Mouse (Mus musculus) c-Kit-positive CD71-positive TER-119-positive erythroid progenitor cells, embryonic 14.5 days (primary cell): Measurements from ENCODE around the gene G6pc3.
"Not testable (repeated sequence)": the region's sequence is repeated elsewhere in the genome, so short reads cannot be mapped to it uniquely, and the experiment has no call there.

Source experiments
- DNase-seq: peaks from one replicate; pipeline ENCODE4 v3.0.0-alpha.2; 2013; ENCODE audit warnings: low spot score

The G6pc3 gene

DNA sequence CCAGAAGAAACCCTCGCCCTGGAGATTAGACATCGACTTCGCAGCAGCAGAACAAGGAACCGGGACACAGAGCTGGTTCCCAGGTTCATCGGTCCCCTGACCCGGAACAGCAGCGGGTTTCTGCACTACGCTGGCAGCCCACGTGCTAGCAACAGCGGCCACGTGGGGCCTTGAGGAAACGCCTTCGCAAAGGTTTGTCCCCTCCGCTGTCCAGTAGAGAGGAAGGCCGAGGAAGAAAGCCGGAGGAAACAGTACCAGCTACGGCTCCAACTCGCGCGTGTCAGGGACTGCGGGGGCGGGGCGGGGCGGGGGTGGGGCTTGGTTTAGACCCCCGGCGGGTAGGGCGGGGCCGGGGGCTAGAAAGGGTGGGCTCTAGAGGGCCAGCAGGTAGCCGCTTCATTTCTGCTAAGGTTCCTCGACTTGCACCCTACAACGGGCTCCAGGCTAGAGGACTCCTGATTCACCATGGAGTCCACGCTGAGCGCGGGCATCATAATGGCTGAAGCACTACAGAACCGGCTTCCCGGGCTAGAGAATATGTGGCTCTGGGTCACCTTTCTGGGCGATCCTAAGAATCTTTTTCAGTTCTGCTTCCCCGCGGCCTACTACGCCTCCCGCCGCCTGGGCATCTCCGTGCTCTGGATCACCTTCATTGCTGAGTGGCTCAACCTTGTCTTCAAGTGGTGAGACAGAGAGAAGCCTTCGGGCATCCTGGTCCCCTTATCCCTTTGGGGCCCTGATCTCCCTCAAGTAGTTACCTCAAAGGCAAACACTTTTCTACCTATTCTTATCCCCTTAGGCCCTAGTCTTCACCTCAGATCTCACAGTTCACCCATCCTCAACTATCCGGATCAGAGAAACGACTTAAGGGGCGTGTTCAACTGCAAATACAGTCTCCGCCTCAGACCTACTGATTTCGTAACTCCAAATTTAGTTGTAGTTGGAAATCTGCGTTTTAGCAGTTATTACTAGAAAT lies at the start of gene G6pc3:
TSS of gene G6pc3 (plus strand) at position 160 of the 976 bp plus-strand sequence.
- peak; percentile 69 for DNase-seq

DNA sequence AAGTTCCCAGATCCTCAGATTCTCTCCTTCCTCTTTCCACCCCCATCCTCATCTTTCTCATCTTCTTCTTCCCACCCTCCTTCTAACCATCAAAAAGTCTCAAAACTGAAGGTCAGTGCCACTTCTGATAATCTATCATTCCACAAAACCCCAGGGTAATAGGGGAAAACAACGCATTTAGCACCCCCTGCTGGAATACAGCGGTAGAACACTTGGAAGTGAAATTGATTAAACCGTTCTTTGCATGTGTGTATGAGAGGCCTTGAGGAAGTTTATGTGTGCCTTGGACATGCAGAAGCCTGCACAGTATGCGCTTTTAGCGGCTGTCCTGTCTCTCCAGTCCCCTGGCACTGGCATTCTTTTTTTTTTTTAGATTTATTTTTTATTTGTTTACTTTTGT lies 48.9 kb upstream of the G6pc3 start:
- peak; percentile 77 for DNase-seq

DNA sequence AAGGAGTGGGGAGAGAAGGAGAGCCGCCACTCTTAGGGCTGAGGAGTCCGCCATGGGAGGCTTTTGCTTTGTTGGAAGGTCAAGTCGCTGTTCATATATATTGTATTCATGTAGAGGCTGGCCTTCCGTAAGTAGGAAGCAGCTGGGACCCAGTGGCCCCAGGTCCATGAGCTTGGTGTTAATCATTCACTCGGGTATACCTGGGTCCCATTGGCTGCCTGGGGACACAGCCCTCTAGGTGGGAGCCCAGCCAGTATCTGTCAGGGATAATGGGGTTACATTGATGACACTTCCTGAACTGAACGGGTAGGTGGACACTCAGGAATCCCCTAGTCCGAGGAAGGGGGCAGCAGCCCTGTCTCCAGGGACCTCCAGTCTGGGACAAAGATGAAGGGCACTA lies 47.1 kb upstream of the G6pc3 start:
- no peak for DNase-seq

DNA sequence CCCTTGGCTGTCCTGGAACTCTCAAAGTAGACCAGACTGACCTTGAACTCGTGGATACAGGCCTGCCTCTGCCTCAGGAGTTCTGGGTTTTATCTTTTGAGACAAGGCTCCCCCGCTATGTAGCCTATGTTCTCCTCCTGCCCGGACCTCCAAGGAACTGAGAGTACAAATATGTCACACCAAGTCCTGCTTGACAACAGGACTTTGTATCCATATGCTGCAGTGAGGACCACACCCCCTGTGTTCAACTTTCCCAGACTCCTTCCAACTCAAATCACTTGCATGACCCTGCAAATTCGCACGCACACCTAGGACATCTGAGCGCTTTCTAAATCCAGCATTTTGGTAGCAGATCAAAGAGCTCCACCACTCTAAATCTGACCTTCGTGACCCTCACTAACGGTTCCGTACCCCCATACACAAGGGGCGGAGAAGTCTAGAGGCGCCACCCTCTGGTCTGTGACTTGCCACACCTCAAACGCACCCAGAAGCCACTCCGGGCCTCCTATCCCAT lies 44.4 kb upstream of the G6pc3 start:
- DNase-seq = no peak

DNA sequence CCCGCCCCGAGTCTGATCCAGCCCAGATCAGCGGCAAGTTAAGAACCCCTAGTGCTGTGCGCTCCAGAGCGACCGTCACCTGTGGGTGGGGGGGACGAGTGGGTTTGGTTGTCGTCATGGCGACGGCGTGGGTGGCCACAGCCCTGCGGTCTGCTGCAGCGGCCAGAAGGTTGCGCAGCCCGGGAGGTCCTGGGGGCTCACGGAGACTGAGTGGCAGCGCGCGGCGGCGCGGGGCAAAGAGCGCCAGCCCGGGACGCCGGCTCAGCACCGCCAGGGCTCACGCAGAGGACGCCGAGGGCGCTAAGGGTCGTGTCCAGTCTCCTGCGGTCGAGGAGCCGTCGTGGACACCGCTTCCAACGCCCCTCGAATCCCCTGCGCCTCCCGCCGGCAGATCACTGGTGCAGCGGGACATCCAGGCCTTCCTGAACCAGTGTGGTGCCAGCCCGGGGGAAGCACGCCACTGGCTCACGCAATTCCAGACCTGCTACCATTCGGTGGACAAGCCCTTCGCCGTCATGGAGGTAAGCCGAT lies 43.9 kb upstream of the G6pc3 start, which contains the start of gene Nags:
TSS of gene Nags (plus strand) at position 43 of the 531 bp plus-strand sequence.
- no peak for DNase-seq

DNA sequence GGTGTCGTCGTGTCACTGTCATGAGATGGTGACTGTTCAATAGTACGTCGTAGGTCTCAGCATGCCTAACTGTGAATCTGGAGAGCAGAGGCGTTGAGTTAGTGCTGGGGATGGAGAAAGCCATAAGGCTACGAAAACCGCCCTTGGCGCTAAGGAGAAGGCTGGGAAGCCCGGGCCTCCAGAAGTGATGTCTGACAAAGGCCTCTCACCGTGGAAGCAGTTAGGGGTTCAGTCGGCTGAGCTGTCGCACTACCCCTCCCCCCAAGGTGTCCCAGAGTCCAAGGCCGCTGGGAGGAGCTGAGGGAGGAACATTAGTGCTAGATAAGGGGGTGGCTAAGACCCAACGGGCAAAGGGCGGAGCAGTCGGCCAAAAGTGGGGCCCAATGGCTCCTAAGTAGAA lies 43.4 kb upstream of the G6pc3 start:
- DNase-seq = no peak

DNA sequence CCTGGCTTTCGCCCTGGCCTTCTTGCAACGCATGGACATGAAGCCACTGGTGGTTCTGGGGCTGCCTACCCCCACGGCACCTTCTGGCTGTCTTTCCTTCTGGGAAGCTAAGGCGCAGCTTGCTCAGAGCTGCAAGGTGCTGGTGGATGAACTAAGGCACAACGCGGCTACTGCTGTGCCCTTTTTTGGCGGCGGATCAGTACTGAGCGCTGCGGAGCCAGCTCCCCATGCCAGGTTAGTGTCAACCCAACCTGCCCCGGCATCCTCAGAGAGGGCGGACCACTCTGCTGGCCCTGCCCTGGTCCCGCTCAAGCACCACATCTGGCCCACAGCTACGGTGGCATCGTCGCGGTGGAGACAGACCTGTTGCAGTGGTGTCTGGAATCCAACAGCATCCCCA lies 42.9 kb upstream of the G6pc3 start:
- DNase-seq = no peak

DNA sequence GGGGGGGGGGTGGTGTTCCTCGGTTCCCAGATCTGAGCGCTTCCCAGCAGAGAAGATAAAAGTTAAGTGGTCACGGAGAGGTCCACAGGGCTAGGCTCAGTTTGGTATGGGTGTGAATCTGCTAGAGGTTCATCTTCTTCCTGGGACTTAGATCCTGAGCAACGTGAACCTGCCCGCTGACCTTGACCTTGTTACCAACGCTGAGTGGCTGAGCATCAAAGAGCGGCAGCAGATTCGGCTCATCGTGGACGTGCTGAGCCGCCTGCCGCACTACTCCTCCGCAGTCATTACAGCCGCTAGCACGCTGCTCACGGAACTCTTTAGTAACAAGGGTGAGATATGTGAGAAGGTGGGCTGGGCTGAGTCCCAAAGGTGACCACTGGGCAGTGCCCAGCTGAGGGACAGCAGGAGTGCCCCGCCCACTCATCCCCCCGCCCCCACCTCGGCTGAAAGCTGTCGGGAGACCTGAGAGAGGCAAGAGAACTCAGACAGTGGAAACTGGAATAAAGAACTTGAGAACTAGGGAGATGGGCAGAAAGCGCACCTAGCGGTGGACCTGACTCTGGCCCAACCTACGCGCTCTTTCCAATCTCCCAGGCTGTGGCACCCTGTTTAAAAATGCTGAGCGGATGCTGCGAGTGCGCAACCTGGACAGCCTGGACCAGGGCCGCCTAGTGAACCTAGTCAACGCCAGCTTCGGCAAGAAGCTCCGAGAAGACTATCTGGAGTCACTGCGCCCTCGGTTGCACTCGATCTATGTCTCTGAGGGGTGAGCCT lies 42.0 kb upstream of the G6pc3 start:
- DNase-seq = no peak

DNA sequence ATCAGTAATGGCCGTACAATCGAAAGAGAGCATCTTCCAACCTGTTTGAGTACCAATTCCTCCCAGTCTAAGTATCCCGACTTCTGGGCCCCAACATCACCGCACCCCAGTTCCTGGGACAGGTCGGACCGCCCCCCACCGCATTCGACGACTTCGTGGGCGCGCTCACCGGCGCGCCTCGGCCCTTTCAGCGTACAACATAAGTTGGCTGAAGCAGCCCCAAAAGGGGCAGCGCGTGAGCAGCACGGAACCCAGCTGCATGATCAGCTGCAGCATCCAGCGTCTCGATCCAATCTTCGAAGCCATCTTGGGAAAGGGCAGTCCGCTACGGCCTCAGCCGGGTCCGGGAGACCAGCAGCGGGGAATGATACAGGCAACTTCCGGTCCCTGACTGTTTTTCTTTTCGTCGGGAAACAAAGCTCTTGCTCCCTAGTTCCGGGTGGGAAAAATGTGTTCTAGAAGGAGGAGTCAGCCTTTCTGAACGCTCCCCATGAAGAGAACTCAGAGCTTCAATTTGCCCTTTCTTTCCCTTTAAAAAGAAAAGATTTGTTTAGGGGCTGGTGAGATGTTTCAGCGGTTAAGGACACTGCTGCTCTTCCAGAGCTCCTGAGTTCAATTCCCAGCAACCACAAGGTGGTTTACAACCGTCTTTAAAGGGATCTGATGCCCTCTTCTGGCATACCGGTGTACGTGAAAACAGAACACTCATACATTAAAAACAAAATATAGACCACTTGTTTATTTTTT lies 33.2 kb upstream of the G6pc3 start, which contains the start of gene Tmem101:
TSS of gene Tmem101 (minus strand) at position 366 of the 747 bp plus-strand sequence.
- peak; percentile 91 for DNase-seq

DNA sequence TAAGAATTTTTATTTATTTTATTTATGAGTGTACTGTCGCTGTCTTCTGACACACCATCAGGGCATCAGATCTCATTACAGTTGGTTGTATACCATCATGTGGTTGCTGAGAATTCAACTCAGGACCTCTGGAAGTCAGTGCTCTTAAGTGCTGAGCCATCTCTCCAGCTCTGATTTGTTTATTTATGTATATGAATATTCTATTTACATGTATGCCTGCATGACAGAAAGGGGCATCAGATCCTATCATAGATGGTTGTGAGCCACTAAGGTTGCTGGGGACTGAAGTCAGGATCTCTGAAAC lies 32.7 kb upstream of the G6pc3 start:
- DNase-seq = no peak

DNA sequence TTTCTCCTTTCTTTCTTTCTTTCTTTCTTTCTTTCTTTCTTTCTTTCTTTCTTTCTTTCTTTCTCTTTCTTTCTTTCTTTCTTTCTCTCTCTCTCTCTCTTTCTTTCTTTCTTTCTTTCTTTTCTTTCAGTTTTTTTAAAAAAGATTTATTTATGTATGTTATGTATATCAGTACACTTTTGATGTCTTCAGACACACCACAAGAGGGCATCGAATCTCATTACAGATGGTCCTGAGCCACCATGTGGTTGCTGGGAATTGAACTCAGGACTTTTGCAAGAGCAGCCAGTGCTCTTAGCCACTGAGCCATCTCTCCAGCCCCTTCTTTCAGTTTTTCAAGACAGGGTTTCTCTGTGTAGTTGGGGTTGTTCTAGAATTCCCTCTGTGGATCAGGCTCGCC lies 31.4 kb upstream of the G6pc3 start:
- DNase-seq = not testable (repeated sequence)

DNA sequence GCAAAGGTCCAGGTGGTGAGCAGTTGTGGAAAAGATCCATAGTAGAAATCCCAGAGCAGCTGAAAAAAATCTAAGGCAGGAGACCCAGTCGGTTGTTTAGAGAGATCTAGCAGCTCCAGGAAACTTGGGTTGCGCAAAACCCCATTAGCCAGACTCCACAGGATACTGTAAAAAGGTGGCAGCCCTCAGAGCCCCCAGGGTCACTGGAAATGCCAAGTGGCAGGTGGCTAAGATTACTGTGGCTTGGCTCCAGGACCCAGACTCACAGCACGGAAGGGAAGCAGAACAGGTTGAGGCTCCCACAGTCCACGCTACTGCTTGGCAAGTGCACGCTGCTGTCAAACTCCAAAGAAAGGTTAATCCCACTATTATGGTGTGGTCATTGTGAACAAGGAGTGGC lies 29.6 kb upstream of the G6pc3 start:
- DNase-seq = no peak

DNA sequence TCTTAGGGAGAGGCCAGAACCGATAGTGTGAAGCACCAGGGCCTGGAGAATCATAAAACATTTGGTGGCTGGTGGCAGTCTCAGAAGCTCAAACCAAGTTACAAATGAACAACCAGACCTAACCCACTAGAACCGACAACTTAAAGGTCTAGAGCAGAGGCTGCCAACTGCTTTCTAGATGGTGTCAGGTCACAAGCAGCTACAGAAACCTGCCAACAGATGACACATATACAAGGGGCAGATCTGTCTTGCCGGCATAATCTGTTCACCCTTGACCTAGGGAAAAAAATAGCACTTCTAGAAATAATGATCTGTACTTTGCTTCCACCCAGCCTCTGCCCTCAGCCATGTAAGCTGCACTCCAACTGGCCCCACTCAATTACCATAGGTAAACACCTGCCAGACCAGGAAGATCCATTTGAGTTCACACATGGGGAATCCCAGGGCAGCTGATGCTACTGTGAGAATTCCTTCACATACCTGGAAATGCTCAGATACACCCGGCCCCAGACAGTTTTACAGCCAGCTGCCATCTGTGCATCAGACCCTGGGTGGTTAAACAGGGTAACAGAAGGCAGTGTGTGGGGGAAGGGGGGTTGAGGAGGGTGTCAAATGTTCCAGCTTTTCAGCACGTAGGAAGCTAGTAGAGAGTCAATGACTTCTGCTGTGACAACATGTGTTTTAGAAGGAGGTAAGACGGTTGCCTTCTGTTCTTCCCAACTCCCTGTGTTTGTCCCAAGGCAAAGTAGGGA lies 23.3 kb upstream of the G6pc3 start:
- no peak for DNase-seq

DNA sequence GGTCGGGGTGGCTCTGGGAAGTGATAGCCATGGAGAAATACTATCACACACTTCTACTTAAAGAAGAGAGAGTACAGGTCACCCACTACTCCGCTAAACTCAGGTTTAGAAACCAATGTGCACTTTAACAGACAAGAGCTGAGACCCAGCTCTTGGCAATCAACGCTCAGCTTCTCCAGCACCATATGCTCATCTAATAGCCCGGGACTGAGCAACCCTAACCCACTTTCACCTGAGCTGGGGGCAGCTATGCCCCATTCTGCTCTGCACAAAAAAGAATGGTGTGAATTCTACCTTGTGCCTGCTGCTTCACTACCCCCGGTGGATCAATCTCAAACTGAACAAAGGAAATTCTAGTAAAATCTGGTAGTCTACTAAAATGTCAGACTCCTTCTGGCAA lies 21.9 kb upstream of the G6pc3 start:
- no peak for DNase-seq

DNA sequence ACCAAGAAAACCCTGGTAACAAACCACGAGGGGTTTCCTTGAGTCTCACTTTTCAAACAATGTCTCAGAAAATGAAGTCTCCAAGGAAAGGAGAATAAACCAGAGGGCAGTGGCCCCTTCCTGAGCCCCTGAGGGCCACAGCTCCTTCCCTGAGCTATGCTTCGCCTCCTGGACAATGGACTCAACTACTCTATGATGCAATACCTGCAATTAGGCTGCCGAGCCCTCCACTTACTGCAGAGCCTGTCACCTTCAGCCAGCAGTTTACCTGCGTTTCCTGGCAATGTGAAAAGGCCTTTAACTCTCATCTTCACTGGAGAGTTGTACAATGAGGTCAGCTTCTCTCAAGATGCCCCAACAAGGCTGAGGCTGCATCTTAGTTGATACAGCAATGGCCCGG lies 20.7 kb upstream of the G6pc3 start:
- DNase-seq = no peak

DNA sequence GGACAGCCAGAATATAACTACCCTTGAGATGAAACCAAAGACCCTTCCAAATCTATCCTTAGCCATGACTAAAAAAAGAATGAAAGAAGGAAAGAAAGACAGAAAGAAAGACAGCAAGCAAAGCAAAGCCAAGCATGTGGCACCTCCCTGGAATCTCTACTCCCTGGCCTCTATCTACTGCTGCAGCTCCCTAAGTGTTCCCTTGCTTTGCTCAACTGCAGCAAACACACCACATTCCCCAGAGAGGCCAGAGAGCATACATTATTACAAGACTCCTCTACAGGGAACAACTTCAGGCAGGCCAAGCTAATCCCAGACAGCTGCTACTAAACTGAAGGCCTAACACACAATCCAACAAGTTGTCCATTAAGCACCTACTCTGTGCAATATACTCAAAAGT lies 9.6 kb upstream of the G6pc3 start:
- no peak for DNase-seq

DNA sequence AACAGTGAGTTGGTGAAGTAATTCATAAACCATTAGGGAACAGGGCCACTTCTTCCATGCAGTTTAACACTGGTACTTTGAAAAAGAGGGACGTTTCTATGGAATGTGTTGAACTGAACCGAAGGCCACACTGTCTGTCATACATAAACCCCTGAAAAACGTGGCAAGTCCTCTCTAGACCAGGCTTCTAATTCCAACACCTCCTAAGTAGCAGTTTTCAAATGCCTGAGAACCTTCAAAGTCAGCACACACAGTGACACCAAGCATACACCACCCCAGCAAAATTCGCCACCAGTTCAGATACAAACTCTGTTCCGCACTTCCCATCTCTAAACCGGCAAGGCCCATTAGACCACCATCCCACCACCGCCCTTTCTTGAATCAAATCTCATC lies 5.2 kb upstream of the G6pc3 start:
- no peak for DNase-seq

DNA sequence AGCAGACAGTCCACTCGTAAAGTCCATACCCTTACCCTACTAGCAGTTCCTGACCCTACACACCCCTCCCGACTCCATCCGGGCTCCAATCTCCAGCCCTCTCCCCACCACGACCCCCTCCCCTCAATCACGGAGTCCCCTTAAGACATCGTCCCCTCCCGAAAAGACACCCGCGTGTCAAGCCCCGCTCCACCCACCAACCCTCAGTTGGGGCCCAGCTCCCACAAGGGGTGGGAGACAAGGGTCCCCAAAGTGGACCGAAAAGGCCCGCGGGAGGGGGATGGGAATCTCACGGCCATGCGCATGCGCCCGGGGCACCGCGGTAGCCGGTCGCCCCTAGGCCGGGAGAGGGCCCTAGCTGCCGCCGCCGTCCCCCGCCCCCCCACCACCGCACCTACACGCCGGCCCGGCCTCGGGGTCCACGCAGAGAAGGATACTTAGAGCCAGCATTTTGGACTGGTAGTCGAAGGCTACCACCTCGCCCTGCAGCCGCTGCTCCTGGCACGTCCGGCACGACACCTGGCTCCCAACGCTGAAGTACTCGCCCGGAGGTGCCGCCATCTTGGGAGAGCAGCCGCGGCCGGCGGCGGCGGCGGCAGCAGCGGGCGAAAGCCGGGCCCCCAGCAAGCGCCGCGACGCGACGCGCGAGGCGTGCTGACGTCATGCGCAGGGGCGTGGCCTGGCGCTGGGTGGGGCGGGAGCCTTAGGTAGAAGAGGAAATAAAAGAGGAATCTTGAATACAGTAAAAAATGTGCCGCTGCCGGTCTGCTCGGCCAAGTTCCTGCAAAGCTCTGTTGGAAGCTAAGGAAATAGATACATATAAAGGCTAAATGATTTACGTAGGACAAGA lies 4.5 kb upstream of the G6pc3 start, which contains the start of gene Lsm12:
TSS of gene Lsm12 (minus strand) at position 651 of the 850 bp plus-strand sequence.
- peak; percentile 94 for DNase-seq

DNA sequence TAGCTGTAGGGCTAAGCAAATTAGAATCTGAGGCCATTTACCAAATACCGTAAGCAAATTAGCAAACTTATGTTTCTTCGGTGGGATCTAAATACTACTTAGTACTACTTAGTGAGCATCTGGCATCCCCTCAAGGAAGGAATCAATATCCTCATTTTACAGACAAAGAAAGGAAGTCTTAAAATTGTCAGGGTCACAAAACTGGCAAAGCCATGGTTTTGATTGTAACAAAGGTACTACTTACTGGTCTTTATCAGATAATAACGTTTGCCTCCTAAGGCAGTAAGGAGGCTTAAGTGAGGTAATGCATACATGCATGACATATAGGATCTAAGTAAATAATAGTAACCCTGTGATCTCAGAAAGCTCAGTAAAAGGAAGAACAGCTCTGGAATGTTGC lies 3.7 kb upstream of the G6pc3 start:
- DNase-seq = no peak

DNA sequence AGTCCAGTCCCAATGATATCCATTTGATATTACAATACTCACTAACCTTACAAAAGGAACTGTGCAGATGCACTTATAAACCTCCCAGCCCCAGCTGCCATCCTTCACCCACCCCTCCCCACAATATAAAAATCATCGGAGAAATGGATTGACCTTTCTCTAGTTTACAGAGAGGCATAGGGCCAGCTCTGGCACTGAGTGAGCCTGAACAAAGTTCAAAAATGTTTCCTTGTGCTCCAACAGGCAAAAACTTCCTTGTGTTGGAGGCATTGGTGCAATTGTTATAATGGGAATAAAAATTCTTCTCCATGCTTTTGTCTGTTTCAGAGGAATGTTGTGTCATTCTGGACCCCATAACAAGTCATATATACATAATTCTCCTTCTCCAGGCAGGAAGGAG lies 3.2 kb upstream of the G6pc3 start:
- DNase-seq = no peak
